Mouse (Mus musculus) CH12.LX (cell line): ENCODE results near the gene Rcan1. TPM values are rescaled to one million over a fixed set of nuclear protein-coding genes. Genes with fewer than 3 reads are reported as not detected.
A peak's percentile ranks its signal among the peaks of the same experiment; 100 is the strongest.

ENCODE experiments used
- DNase-seq: peaks from one replicate; pipeline ENCODE4 v3.0.0-alpha.2; 2013; ENCODE audit errors: extremely low read depth
- H3K27ac ChIP-seq: 2 replicates; pipeline ENCODE4 v1.5.1; 2012; ENCODE audit warnings: low read depth, mild to moderate bottlenecking, control low read depth, moderate library complexity; ENCODE audit not compliant: insufficient read depth
- H3K27me3 ChIP-seq: replicated peaks from 2 replicates; pipeline ENCODE3; 2012; ENCODE audit warnings: inconsistent platforms
- H3K36me3 ChIP-seq, 2 experiments: replicated peaks in 1 of 2; 2 replicates each; pipeline versions ENCODE3 to v1.6.1; 2012; ENCODE audit warnings: inconsistent platforms in 1 of 2, low read length in 1 of 2, mild to moderate bottlenecking in 1 of 2, mixed read lengths in 1 of 2, moderate library complexity in 1 of 2; ENCODE audit not compliant: control insufficient read depth in 1 of 2, insufficient read depth in 1 of 2
- H3K4me1 ChIP-seq, 2 experiments: 2 replicates each; pipeline ENCODE4 v1.6.1; 2012; ENCODE audit warnings: inconsistent platforms in 1 of 2, moderate library complexity in 1 of 2; ENCODE audit not compliant: insufficient read depth in 2 of 2, control insufficient read depth in 1 of 2
- H3K4me2 ChIP-seq: 2 replicates; pipeline ENCODE4 v1.6.1; 2012; ENCODE audit warnings: low read depth, mild to moderate bottlenecking, control low read depth; ENCODE audit not compliant: poor library complexity, insufficient read depth, severe bottlenecking
- H3K4me3 ChIP-seq, 3 experiments: fragments of 150-350 bp in 1 of 3; sonication (generic) in 1 of 3; replicated peaks in 1 of 3; 2 replicates each; pipeline versions ENCODE3 to v1.5.1; 2011 to 2012; ENCODE audit warnings: low read depth in 2 of 3, low read length in 2 of 3, mild to moderate bottlenecking in 2 of 3, moderate library complexity in 2 of 3, control low read depth in 1 of 3, improper control_type of control experiment in 1 of 3, inconsistent platforms in 1 of 3, mixed read lengths in 1 of 3; ENCODE audit not compliant: poor library complexity in 1 of 3
- H3K79me2 ChIP-seq: replicated peaks from 2 replicates; pipeline ENCODE4 v1.6.1; 2012; ENCODE audit warnings: mild to moderate bottlenecking, moderate library complexity; ENCODE audit not compliant: control insufficient read depth, poor library complexity, insufficient read depth, severe bottlenecking; ENCODE audit errors: extremely low read depth
- H3K9ac ChIP-seq: 2 replicates; pipeline ENCODE4 v1.6.1; 2012; ENCODE audit warnings: low read depth, mild to moderate bottlenecking, control low read depth, moderate library complexity; ENCODE audit not compliant: insufficient read depth
- H3K9me3 ChIP-seq: replicated peaks from 2 replicates; pipeline ENCODE3; 2012; ENCODE audit warnings: low read length, inconsistent platforms, mixed read lengths
- BHLHE40 ChIP-seq: IDR thresholded peaks from 2 replicates; pipeline ENCODE4 v1.6.1; 2011; ENCODE audit warnings: mild to moderate bottlenecking, low read depth, low read length, improper control_type of control experiment
- CHD1 ChIP-seq: IDR thresholded peaks from 2 replicates; pipeline ENCODE4 v1.6.1; 2012; ENCODE audit warnings: low read depth, low read length, improper control_type of control experiment, inconsistent platforms
- CHD2 ChIP-seq: IDR thresholded peaks from 2 replicates; pipeline ENCODE4 v1.6.1; 2011; ENCODE audit warnings: low read length, improper control_type of control experiment
- E2F4 ChIP-seq: IDR thresholded peaks from 2 replicates; pipeline ENCODE4 v1.6.1; 2011; ENCODE audit warnings: low read depth, low read length, improper control_type of control experiment; ENCODE audit not compliant: insufficient replicate concordance
- ELF1 ChIP-seq: IDR thresholded peaks from 2 replicates; pipeline ENCODE4 v1.6.1; 2014; ENCODE audit warnings: low read depth, mild to moderate bottlenecking, inconsistent platforms, low read length, improper control_type of control experiment
- EP300 ChIP-seq: IDR thresholded peaks from 2 replicates; pipeline ENCODE4 v1.6.1; 2011; ENCODE audit warnings: low read length, improper control_type of control experiment
- ETS1 ChIP-seq: conservative IDR thresholded peaks from 2 replicates; pipeline ENCODE4 v1.6.1; 2012; ENCODE audit warnings: low read depth, mild to moderate bottlenecking, inconsistent platforms, low read length, improper control_type of control experiment, moderate library complexity
- GABPA ChIP-seq: IDR thresholded peaks from 2 replicates; pipeline ENCODE4 v1.6.1; 2012; ENCODE audit warnings: low read depth, low read length, improper control_type of control experiment, inconsistent platforms; ENCODE audit not compliant: insufficient replicate concordance
- IRF4 ChIP-seq: IDR thresholded peaks from 2 replicates; pipeline ENCODE4 v1.6.1; 2014; ENCODE audit warnings: low read depth, mild to moderate bottlenecking, inconsistent platforms, low read length, improper control_type of control experiment
- JUN ChIP-seq: IDR thresholded peaks from 2 replicates; pipeline ENCODE4 v1.6.1; 2011; ENCODE audit warnings: low read depth, mild to moderate bottlenecking, low read length, improper control_type of control experiment, moderate library complexity; ENCODE audit not compliant: insufficient read depth
- JUND ChIP-seq: conservative IDR thresholded peaks from 2 replicates; pipeline ENCODE4 v1.6.1; 2011; ENCODE audit warnings: low read depth, low read length, improper control_type of control experiment
- KAT2A ChIP-seq: IDR thresholded peaks from 2 replicates; pipeline ENCODE4 v1.6.1; 2012; ENCODE audit warnings: low read length, improper control_type of control experiment, inconsistent platforms; ENCODE audit not compliant: insufficient replicate concordance
- MAFK ChIP-seq: IDR thresholded peaks from 2 replicates; pipeline ENCODE4 v1.6.1; 2011; ENCODE audit warnings: low read length, improper control_type of control experiment; ENCODE audit not compliant: insufficient replicate concordance
- MAX ChIP-seq: IDR thresholded peaks from 2 replicates; pipeline ENCODE4 v1.6.1; 2011; ENCODE audit warnings: low read length, improper control_type of control experiment
- MAZ ChIP-seq: IDR thresholded peaks from 2 replicates; pipeline ENCODE4 v1.6.1; 2012; ENCODE audit warnings: low read depth, mild to moderate bottlenecking, inconsistent platforms, low read length, improper control_type of control experiment, moderate library complexity
- MEF2A ChIP-seq: IDR thresholded peaks from 2 replicates; pipeline ENCODE4 v1.6.1; 2014; ENCODE audit warnings: low read depth, mild to moderate bottlenecking, inconsistent platforms, low read length, improper control_type of control experiment, borderline replicate concordance
- MXI1 ChIP-seq: IDR thresholded peaks from 2 replicates; pipeline ENCODE4 v1.6.1; 2011; ENCODE audit warnings: mild to moderate bottlenecking, low read depth, low read length, improper control_type of control experiment
- MYC ChIP-seq: IDR thresholded peaks from 2 replicates; pipeline ENCODE4 v1.6.1; 2011; ENCODE audit warnings: low read depth, mild to moderate bottlenecking, improper control_type of control experiment, low read length
- NELFE ChIP-seq: IDR thresholded peaks from 2 replicates; pipeline ENCODE4 v1.6.1; 2011; ENCODE audit warnings: low read depth, low read length, improper control_type of control experiment
- NRF1 ChIP-seq: IDR thresholded peaks from 2 replicates; pipeline ENCODE4 v1.6.1; 2014; ENCODE audit warnings: low read depth, mild to moderate bottlenecking, inconsistent platforms, low read length, improper control_type of control experiment, moderate library complexity
- PAX5 ChIP-seq: IDR thresholded peaks from 2 replicates; pipeline ENCODE4 v1.6.1; 2012; ENCODE audit warnings: low read length, inconsistent platforms, mixed read lengths
- POLR2A ChIP-seq: IDR thresholded peaks from 2 replicates; pipeline ENCODE4 v1.6.1; 2011; ENCODE audit warnings: low read depth, mild to moderate bottlenecking, improper control_type of control experiment, low read length
- POLR2AphosphoS2 ChIP-seq: IDR thresholded peaks from 2 replicates; pipeline ENCODE4 v1.6.1; 2011; ENCODE audit warnings: low read depth, low read length, improper control_type of control experiment
- RAD21 ChIP-seq: IDR thresholded peaks from 2 replicates; pipeline ENCODE4 v1.6.1; 2011; ENCODE audit warnings: low read depth, mild to moderate bottlenecking, low read length, improper control_type of control experiment, moderate library complexity
- RCOR1 ChIP-seq: conservative IDR thresholded peaks from 2 replicates; pipeline ENCODE4 v1.6.1; 2012; ENCODE audit warnings: low read depth, mild to moderate bottlenecking, inconsistent platforms, low read length, improper control_type of control experiment
- SIN3A ChIP-seq: IDR thresholded peaks from 2 replicates; pipeline ENCODE4 v1.6.1; 2012; ENCODE audit warnings: low read length, improper control_type of control experiment, inconsistent platforms
- SMC3 ChIP-seq: IDR thresholded peaks from 2 replicates; pipeline ENCODE4 v1.6.1; 2011; ENCODE audit warnings: low read depth, low read length, improper control_type of control experiment
- TCF12 ChIP-seq: IDR thresholded peaks from 2 replicates; pipeline ENCODE4 v1.6.1; 2014; ENCODE audit warnings: low read depth, mild to moderate bottlenecking, inconsistent platforms, low read length, improper control_type of control experiment
- UBTF ChIP-seq: IDR thresholded peaks from 2 replicates; pipeline ENCODE4 v1.6.1; 2012; ENCODE audit warnings: low read depth, mild to moderate bottlenecking, inconsistent platforms, low read length, improper control_type of control experiment, moderate library complexity
- USF1 ChIP-seq: IDR thresholded peaks from 2 replicates; pipeline ENCODE4 v1.6.1; 2014; ENCODE audit warnings: low read depth, mild to moderate bottlenecking, inconsistent platforms, low read length, improper control_type of control experiment
- USF2 ChIP-seq: conservative IDR thresholded peaks from 2 replicates; pipeline ENCODE4 v1.6.1; 2011; ENCODE audit warnings: low read depth, low read length, improper control_type of control experiment
- ZKSCAN1 ChIP-seq: IDR thresholded peaks from 2 replicates; pipeline ENCODE4 v1.6.1; 2012; ENCODE audit warnings: low read depth, inconsistent platforms, low read length, improper control_type of control experiment, borderline replicate concordance
- ZMIZ1 ChIP-seq: IDR thresholded peaks from 2 replicates; pipeline ENCODE4 v1.6.1; 2012; ENCODE audit warnings: low read depth, mild to moderate bottlenecking, inconsistent platforms, low read length, improper control_type of control experiment
- ZNF384 ChIP-seq: IDR thresholded peaks from 2 replicates; pipeline ENCODE4 v1.6.1; 2012; ENCODE audit warnings: low read depth, low read length, improper control_type of control experiment, inconsistent platforms
- dilution Hi-C: fragments of 300-500 bp; cut with MboI; formaldehyde crosslinking; loops from 2 replicates; pipeline ENCODE4 v1.14.3; 2020; ENCODE audit warnings: low sequenced_read_pairs; ENCODE audit not compliant: extremely low pct_unique_long_range_greater_than_20kb, extremely low pct_ligation_motif_present
- in situ Hi-C: fragments of 300-500 bp; cut with MboI; formaldehyde crosslinking; loops from 3 replicates; pipeline ENCODE4 v1.14.3; 2019; ENCODE audit warnings: low sequenced_read_pairs, low pct_ligation_motif_present, low pct_unique_long_range_greater_than_20kb, mixed read lengths
- polyA plus RNA-seq: library from polyadenylated mRNA; unstranded; fragments of >175 nt; gene quantifications from 2 replicates; pipeline ENCODE4 v1.2.1, GENCODE M21; 2012; ENCODE audit warnings: low read depth; ENCODE audit not compliant: insufficient read length
- total RNA-seq, 2 experiments: library from RNA; depleted of rRNA; stranded (reverse); fragments of 300-350 nt in 1 of 2; fragments of >200 nt in 1 of 2; gene quantifications; 2 replicates each; pipeline ENCODE4 v1.2.3; 2012 to 2014

The Rcan1 gene
- total and polyA plus RNA-seq, 3 experiments: 10.0 to 15.3 (median 12.4) TPM

- Histone ChIP-seq H3K27me3 (peaks cover 12% of the 10 kb centered on the region), H3K4me2 (no peak overlapping the region)
Measured at GRCm38 (mm10) chr16:92358734-92359133, 111.9 kb downstream of the Rcan1 start.

DNA sequence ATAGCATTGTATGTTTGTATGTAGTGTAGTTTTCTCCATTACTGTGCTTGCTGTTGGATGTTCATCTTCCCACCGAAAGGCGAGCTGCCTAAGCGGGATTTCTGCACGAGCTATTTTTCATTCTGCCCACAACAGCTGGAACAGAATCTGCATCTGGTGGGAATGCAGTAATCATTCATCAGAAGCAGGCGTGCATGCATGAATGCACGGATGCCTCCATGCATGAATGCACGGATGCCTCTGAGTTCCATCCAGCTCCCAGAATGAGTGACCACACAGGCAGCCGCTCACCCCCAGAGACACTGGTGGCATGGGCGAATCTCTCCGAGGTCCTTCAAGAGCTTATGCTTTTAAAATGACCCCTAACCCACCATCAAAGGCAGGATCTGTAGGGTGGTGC lies 113.1 kb downstream of the Rcan1 start:
- dilution Hi-C loops: no loop called here
- peaks cover 12% of the 10 kb centered on the region for H3K27me3 ChIP-seq
- TF ChIP-seq JUN (no peak), MAX (no peak), RAD21 (no peak), MYC (no peak), ZNF384 (no peak), NELFE (no peak), ETS1 (peak; percentile 49), KAT2A (no peak), SMC3 (no peak), ZMIZ1 (no peak), EP300 (peak; percentile 40; the same call in 1 of the 2 replicates), ELF1 (no peak), SIN3A (no peak), BHLHE40 (peak; percentile 71), PAX5 (no peak), CHD1 (no peak), JUND (no peak), RCOR1 (0 out of 2 replicates have a peak, but pooled peaks have one; percentile 46), E2F4 (no peak), POLR2AphosphoS2 (no peak), MAZ (no peak), MEF2A (no peak), UBTF (no peak), MXI1 (no peak), USF1 (no peak), NRF1 (no peak), MAFK (0 out of 2 replicates have a peak, but pooled peaks have one; percentile 20)

More at GRCm38 (mm10) chr16:92358734-92359133, 111.9 kb downstream of the Rcan1 start:
- TF ChIP-seq ZKSCAN1: no peak
- no peak for TF ChIP-seq MEF2A
- no peak for TF ChIP-seq JUND
- TF ChIP-seq POLR2AphosphoS2: no peak
- TF ChIP-seq RAD21: no peak
- no peak for TF ChIP-seq TCF12
- TF ChIP-seq POLR2A: no peak
- TF ChIP-seq IRF4: no peak
- no peak for TF ChIP-seq JUN
- TF ChIP-seq USF2: no peak
- no peak for TF ChIP-seq PAX5
- TF ChIP-seq USF1: no peak
- TF ChIP-seq EP300: no peak
- TF ChIP-seq NELFE: no peak
- TF ChIP-seq MAFK: no peak
- TF ChIP-seq MAX: no peak
- TF ChIP-seq CHD2: no peak
- no peak for TF ChIP-seq GABPA
- no peak for TF ChIP-seq MAZ
- in situ Hi-C loops: no loop called here
- Histone ChIP-seq H3K27ac (no peak overlapping the region), H3K79me2 (no peaks in the 10 kb centered on the region), H3K4me3 (no peak overlapping the region), H3K9ac (no peak overlapping the region), H3K9me3 (no peaks in the 10 kb centered on the region), H3K36me3 (no peaks in the 10 kb centered on the region), H3K4me1 (peaks cover 19 to 43% of the 10 kb centered on the region in 2 experiments)
- DNase-seq: no peak
- dilution Hi-C loops: no loop called here

More for the DNA sequence above, 113.1 kb downstream of the Rcan1 start:
- H3K9ac ChIP-seq: no peak overlapping the region
- no peaks in the 10 kb centered on the region for H3K9me3 ChIP-seq
- in situ Hi-C loops: no loop called here
- no peaks in the 10 kb centered on the region for H3K79me2 ChIP-seq
- H3K4me2 ChIP-seq: no peak overlapping the region
- no peak overlapping the region for H3K27ac ChIP-seq
- no peak overlapping the region for H3K4me3 ChIP-seq
- peaks cover 23 to 46% of the 10 kb centered on the region in 2 experiments for H3K4me1 ChIP-seq
- DNase-seq: no peak
- no peaks in the 10 kb centered on the region for H3K36me3 ChIP-seq
